Mouse (Mus musculus) intestine, postnatal 0 days (tissue): Measurements from ENCODE around the gene Irf6. TPM values are rescaled to one million over a fixed set of nuclear protein-coding genes. Genes with fewer than 3 reads are reported as not detected.

Experiments
- ATAC-seq: fragments of 200-750 bp; cut with Nextera tagmentation; 2 replicates; pipeline ENCODE4 v1.8.0; 2017; ENCODE audit warnings: mild to moderate bottlenecking, moderate TSS enrichment, moderate library complexity
- H3K27ac ChIP-seq: fragments of 300-500 bp; sonication (generic); 2 replicates; pipeline ENCODE4 v1.5.1; 2014; ENCODE audit warnings: mild to moderate bottlenecking, low read depth, low read length, moderate library complexity
- H3K27me3 ChIP-seq: fragments of 300-500 bp; sonication (generic); replicated peaks from 2 replicates; pipeline ENCODE4 v1.6.1; 2014; ENCODE audit warnings: low read length, mixed read lengths; ENCODE audit not compliant: control insufficient read depth, insufficient read depth
- H3K36me3 ChIP-seq: fragments of 300-500 bp; sonication (generic); 2 replicates; pipeline ENCODE4 v1.6.1; 2014; ENCODE audit warnings: mild to moderate bottlenecking, moderate library complexity; ENCODE audit not compliant: control insufficient read depth, insufficient read depth
- H3K4me1 ChIP-seq: fragments of 300-500 bp; sonication (generic); replicated peaks from 2 replicates; pipeline ENCODE4 v1.6.1; 2014; ENCODE audit warnings: antibody characterized with exemption, low read length, mixed read lengths; ENCODE audit not compliant: control insufficient read depth, insufficient read depth
- H3K4me2 ChIP-seq: fragments of 300-500 bp; sonication (generic); replicated peaks from 2 replicates; pipeline ENCODE4 v1.6.1; 2014; ENCODE audit warnings: low read depth, mild to moderate bottlenecking, moderate library complexity
- H3K4me3 ChIP-seq: fragments of 300-500 bp; sonication (generic); 2 replicates; pipeline ENCODE4 v1.5.1; 2014; ENCODE audit warnings: low read depth, low read length
- H3K9ac ChIP-seq: fragments of 300-500 bp; sonication (generic); 2 replicates; pipeline ENCODE4 v1.6.1; 2014; ENCODE audit warnings: mild to moderate bottlenecking, low read depth, low read length
- H3K9me3 ChIP-seq: fragments of 300-500 bp; sonication (generic); 2 replicates; pipeline ENCODE4 v1.6.1; 2016; ENCODE audit warnings: mixed run types; ENCODE audit not compliant: control insufficient read depth
- CTCF ChIP-seq: sonication (generic); IDR thresholded peaks from 2 replicates; pipeline ENCODE4 v1.5.1; 2016; ENCODE audit warnings: low read depth, mild to moderate bottlenecking, control low read depth, antibody characterized with exemption, moderate library complexity
- WGBS: fragments of 180-500 bp; shearing (Covaris S2); extraction: QIAGEN DNeasy Blood & Tissue Kit; methylation state at CpG from one replicate; pipeline ENCODE4 v1.1.7; 2014; 5-methylcytosine and 5-hydroxymethylcytosine counted together
- polyA plus RNA-seq: library from polyadenylated mRNA; unstranded; fragments of >200 nt; fragmentation: Nextera tagmentation; extraction: Ambion mirVana; gene quantifications from 2 replicates; pipeline ENCODE4 v1.2.1, GENCODE M21; 2015

Irf6 gene
- polyA plus RNA-seq, 1 experiment from 2014 or later = 48.3 TPM

DNA sequence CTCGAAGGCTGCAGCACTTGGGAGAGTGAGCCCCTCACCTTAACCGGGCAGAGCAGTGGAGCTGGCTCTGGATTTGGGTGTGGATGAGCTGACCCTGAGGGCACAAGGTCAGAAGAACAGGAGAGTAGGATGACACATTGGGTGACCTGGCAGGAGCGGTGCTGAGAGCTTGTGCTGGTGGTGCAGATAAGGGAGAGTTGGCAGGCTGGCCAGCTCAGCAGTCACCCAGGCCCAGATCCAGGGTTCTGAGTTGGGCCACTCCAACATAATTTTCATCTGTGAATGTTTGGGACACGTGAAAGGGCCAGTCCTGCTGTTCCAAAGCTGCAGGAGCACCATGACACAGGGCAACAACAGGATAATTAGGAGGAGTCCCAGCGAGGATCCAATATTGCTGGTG lies 58.5 kb downstream of the Irf6 start:
- ATAC-seq = no peak
- no peak overlapping the region for H3K9ac ChIP-seq

DNA sequence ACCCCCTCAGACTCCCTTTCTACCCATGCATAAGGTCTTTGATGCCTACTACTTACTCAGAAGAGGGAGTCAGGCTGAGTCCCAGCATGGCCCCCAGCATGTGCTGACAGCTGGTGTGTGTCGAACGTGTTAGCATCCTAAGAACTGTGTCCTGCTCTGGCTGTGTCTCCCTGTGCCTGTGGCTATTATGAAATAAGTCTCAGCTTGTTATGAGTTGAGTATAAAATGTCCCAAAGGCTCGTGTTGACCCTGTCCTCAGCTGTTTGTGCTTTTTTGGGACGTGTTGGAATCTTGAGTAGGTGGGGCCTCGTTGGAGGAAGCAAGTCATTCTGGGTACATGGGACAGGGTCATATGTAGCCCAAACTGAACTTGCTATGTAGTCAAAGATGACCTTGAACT lies 61.1 kb downstream of the Irf6 start:
- no peaks in the 10 kb centered on the region for H3K27me3 ChIP-seq
- no peaks in the 10 kb centered on the region for H3K9me3 ChIP-seq
- no peak for ATAC-seq
- H3K27ac ChIP-seq = no peak overlapping the region
- no peaks in the 10 kb centered on the region for H3K4me1 ChIP-seq
- TF ChIP-seq CTCF = no peak
- H3K4me3 ChIP-seq = no peak overlapping the region
- WGBS = 64% methylated on average over 5 of the region's 5 CpGs
- H3K36me3 ChIP-seq = no peaks in the 10 kb centered on the region
- H3K4me2 ChIP-seq = no peak overlapping the region
- H3K9ac ChIP-seq = no peak overlapping the region

More for the DNA sequence above, 58.5 kb downstream of the Irf6 start:
- no peak overlapping the region for H3K27ac ChIP-seq
- H3K27me3 ChIP-seq = no peaks in the 10 kb centered on the region
- H3K4me2 ChIP-seq = no peak overlapping the region
- no peak for TF ChIP-seq CTCF
- no peaks in the 10 kb centered on the region for H3K4me1 ChIP-seq
- no peaks in the 10 kb centered on the region for H3K36me3 ChIP-seq
- no peaks in the 10 kb centered on the region for H3K9me3 ChIP-seq
- WGBS = 57% methylated on average over 5 of the region's 5 CpGs
- no peak overlapping the region for H3K4me3 ChIP-seq

DNA sequence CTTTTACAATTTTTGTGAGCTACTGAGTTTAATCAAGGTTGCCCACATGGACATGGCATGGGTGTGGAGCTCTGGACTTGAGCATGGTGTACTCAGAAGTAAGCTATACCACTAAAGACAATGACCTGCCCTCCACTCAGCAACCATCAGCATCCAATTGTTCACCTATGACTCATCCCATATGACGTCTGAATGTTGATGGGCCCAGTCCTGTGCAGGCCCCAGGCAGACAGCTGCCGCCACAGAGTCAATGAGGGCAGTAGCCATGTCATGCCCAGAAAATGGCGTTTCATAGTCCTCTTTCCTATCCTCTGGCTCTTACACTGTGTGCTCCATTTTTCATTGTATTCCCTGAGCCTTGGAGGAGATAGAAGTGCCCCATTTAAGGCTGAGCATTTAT lies 63.1 kb downstream of the Irf6 start:
- no peak overlapping the region for H3K9ac ChIP-seq
- H3K27ac ChIP-seq = no peak overlapping the region
- H3K4me2 ChIP-seq = no peak overlapping the region
- H3K4me1 ChIP-seq = no peaks in the 10 kb centered on the region
- no peaks in the 10 kb centered on the region for H3K36me3 ChIP-seq
- no peaks in the 10 kb centered on the region for H3K9me3 ChIP-seq
- H3K27me3 ChIP-seq = no peaks in the 10 kb centered on the region
- no peak for TF ChIP-seq CTCF
- 57% methylated on average over 3 of the region's 3 CpGs for WGBS
- no peak for ATAC-seq
- no peak overlapping the region for H3K4me3 ChIP-seq

DNA sequence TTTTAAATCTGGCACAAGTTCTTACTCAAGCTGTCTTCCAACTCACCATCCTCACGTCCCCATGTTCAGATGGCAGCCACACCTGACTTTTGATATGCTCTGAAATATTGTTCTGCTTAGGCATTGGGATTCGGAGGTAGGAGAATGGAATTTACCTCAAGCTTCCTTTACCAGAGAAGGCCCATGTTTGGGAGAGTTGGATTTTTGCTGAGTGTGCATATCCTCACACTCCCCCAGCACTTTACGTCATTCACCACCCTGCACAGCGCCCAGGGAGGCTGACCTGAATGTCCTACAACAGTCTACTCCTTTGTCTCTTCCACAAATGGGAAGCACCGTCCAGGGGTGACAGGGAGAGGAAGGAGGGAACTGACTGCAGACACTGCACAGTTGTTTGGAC lies 67.5 kb downstream of the Irf6 start:
- no peaks in the 10 kb centered on the region for H3K9me3 ChIP-seq
- no peaks in the 10 kb centered on the region for H3K4me1 ChIP-seq
- no peak overlapping the region for H3K27ac ChIP-seq
- 74% methylated on average over 5 of the region's 5 CpGs for WGBS
- H3K36me3 ChIP-seq = no peaks in the 10 kb centered on the region
- no peaks in the 10 kb centered on the region for H3K27me3 ChIP-seq
- no peak overlapping the region for H3K4me3 ChIP-seq
- no peak overlapping the region for H3K9ac ChIP-seq
- TF ChIP-seq CTCF = no peak
- H3K4me2 ChIP-seq = no peak overlapping the region
- ATAC-seq = no peak

Other genes with a start within 250 kb of the Irf6 start
- 0.73 and 0.75 TPM in 2 replicates for gene Syt14, start 117.3 kb upstream of the Irf6 start, polyA plus RNA-seq
- gene Diexf, start 22.8 kb upstream of the Irf6 start, polyA plus RNA-seq = 1.7 and 1.8 TPM in 2 replicates
- 7.2 and 8.0 TPM in 2 replicates for gene A130010J15Rik, start 14.9 kb downstream of the Irf6 start, polyA plus RNA-seq
- 2.5 and 3.2 TPM in 2 replicates for gene Traf3ip3, start 48.6 kb downstream of the Irf6 start, polyA plus RNA-seq
- gene Lamb3, start 54.6 kb downstream of the Irf6 start, polyA plus RNA-seq = 1.7 and 2.5 TPM in 2 replicates
- gene Hsd11b1, start 111.0 kb downstream of the Irf6 start, polyA plus RNA-seq = 2.7 and 3.2 TPM in 2 replicates
- 10.1 and 11.7 TPM in 2 replicates for gene G0s2, start 120.1 kb downstream of the Irf6 start, polyA plus RNA-seq
- gene Camk1g, start 217.2 kb downstream of the Irf6 start, polyA plus RNA-seq = 0.93 and 1.0 TPM in 2 replicates